Mouse (Mus musculus) neutrophil, adult 83 days (primary cell): Measurements from ENCODE around the gene Gypa. TPM values are rescaled to one million over a fixed set of nuclear protein-coding genes. Genes with fewer than 3 reads are reported as not detected.

Experiments used
- total RNA-seq, 2 experiments: library from RNA; stranded (reverse); gene quantifications; one replicate each; pipeline ENCODE4 v1.2.4; 2023

The Gypa gene
- total RNA-seq, result 10 to 100 TPM; 20.9 to 36.4 TPM

DNA sequence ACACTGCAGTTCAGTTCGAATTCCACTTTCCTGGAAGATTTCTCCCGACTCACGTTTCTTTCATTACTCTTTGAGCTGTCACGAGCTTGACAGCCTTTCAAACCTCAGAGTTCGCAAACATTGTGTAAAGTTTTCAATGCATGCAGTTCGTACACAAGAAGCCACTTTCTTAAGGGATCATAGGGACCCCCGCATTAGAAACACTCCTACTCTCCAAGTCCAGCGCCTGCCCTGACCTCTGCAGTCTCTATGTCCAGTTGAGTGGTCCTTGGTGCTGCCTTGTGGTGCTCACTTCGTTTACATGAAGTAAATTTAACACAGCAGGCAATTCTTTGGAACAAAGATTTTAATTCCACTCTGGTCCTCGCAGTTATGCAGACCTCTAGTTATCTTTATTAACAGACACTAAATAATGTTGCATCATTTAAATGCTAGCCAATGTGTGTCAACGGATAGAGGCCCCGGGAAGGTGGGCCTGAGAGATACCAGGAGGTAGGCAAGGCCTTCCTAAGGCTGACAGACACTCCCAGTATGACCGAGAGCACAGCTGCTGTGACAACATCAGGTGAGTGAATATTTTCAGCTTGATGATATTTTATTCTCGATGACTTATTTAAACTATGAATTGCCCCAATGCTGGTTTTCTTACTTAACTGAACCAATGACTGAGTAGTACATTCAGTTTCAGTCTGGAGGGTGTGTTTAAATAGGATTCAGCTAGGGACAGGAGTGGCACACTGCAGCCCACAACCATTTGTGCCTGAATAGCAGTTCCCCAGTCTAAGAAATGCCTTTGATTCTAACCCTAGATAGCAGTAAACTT, at the start of gene Gypa:
TSS of gene Gypa (plus strand) at position 259 of the 823 bp plus-strand sequence.

Other genes starting within 250 kb of the Gypa start
- not detected for gene Frem3, start 117.3 kb downstream of the Gypa start, total RNA-seq
- gene Smarca5, start 245.7 kb downstream of the Gypa start, total RNA-seq, result 10 to 100 TPM; 69.6 to 69.8 TPM